Mouse (Mus musculus): ENCODE data around the gene Hspa1b.
"Not testable (repeated sequence)": the region's sequence is repeated elsewhere in the genome, so short reads cannot be mapped to it uniquely, and the experiment has no call there.

DNA sequence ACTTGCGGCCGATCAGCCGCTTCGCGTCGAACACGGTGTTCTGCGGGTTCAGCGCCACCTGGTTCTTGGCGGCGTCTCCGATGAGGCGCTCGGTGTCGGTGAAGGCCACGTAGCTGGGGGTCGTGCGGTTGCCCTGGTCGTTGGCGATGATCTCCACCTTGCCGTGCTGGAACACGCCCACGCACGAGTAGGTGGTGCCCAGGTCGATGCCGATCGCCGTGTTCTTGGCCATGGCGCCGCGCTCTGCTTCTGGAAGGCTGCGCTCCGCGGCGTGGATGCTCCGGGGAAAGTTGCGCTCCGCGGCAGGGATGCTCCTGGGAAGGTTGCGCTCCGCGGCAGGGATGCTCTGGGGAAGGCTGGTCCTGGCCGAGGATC, 12.6 kb upstream of the Hspa1b start:
- TF ChIP-seq CTCF (conservative IDR thresholded peaks at IDR 0.05 in 1 of 2, IDR thresholded peaks at IDR 0.05 in 1 of 2; ENCODE audit: low read depth in 2 of 2, low read length in 2 of 2); POLR2AphosphoS2 (IDR thresholded peaks at IDR 0.05; ENCODE audit: low read depth, low read length); SIN3A (IDR thresholded peaks at IDR 0.05; ENCODE audit: low read length); MAFK (IDR thresholded peaks at IDR 0.05; ENCODE audit: insufficient replicate concordance, low read length); HCFC1 (IDR thresholded peaks at IDR 0.05; ENCODE audit: low read depth, low read length): not testable (repeated sequence)
